ENCODE assay signal across 11 mouse cellular contexts in genomic region chr16:22674164-22674563, GRCm38 (mm10).
"Had no signal": no experiment of that assay in that cellular context is flagged by ENCODE, and none has a peak within 500 bp of the region (broad histone marks: within the 10 kb centered on the region; RNA-seq: fewer than 3 reads in every experiment).

No protein-coding gene starts in this region.

- ATAC-seq: liver, postnatal 0 days; lung, postnatal 0 days; midbrain, embryonic 13.5 days; midbrain, embryonic 15.5 days had no signal

- DNase-seq: liver, postnatal 0 days; lung, adult 2 months; lung, postnatal 14 days; lung, postnatal 36 days; right cerebral cortex, postnatal 14 days; thymus, adult 2 months; thymus, postnatal 25 days; thymus, postnatal 4 days had no signal
